Comparison of ENCODE assay signal across 7 mouse cellular contexts in genomic region chr8:109185558-109186198, GRCm38 (mm10).
A peak's percentile ranks its signal among the peaks of the same experiment; 100 is the strongest.
DNase-seq lines count a peak whose midpoint lies in the region; ATAC-seq lines count a peak whose summit lies in the region.

No protein-coding gene starts in this region.

- no peaks in the 10 kb centered on the region for H3K9me3 ChIP-seq in embryonic facial prominence, embryonic 10.5 days
- no peaks in the 10 kb centered on the region for H3K9me3 ChIP-seq in limb, embryonic 10.5 days (replicated peaks)
- H3K9me3 ChIP-seq in midbrain, embryonic 15.5 days = no peaks in the 10 kb centered on the region

- no peaks in the 10 kb centered on the region for H3K27me3 ChIP-seq in embryonic facial prominence, embryonic 10.5 days (replicated peaks; ENCODE audit: low read depth, poor library complexity, severe bottlenecking)
- no peaks in the 10 kb centered on the region for H3K27me3 ChIP-seq in limb, embryonic 10.5 days (ENCODE audit: low read depth, poor library complexity, severe bottlenecking)
- H3K27me3 ChIP-seq in midbrain, embryonic 15.5 days (replicated peaks) = no peaks in the 10 kb centered on the region

- H3K27ac ChIP-seq in embryonic facial prominence, embryonic 10.5 days (replicated peaks) = peak overlapping the region; percentile 87
- peak overlapping the region; percentile 90 for H3K27ac ChIP-seq in limb, embryonic 10.5 days
- H3K27ac ChIP-seq in midbrain, embryonic 15.5 days = peak overlapping the region; percentile 84

- peak overlapping the region; percentile 37 for H3K4me3 ChIP-seq in embryonic facial prominence, embryonic 10.5 days
- peak overlapping the region; percentile 24 for H3K4me3 ChIP-seq in limb, embryonic 10.5 days
- H3K4me3 ChIP-seq in midbrain, embryonic 15.5 days = 0 out of 2 replicates have a peak overlapping the region, but pooled peaks have one; percentile 4

- peak; percentile 78 for ATAC-seq in midbrain, embryonic 15.5 days (replicated peaks)

- DNase-seq in adrenal gland, adult 18-20 months (ENCODE audit: low spot score in 2 of 2) = peak; percentile 57 to 58
- DNase-seq in embryonic facial prominence, embryonic 10.5 days (ENCODE audit: low spot score) = peak; percentile 79
- peak; percentile 58 for DNase-seq in heart, adult 8-10 months (ENCODE audit: low spot score)
- peak; percentile 8 to 56 for DNase-seq in kidney, adult 8-10 months
- peak; percentile 78 for DNase-seq in limb, embryonic 10.5 days (ENCODE audit: low spot score)
- peak; percentile 58 for DNase-seq in telencephalon, adult 2 months (ENCODE audit: low read depth, low spot score)

- peaks cover 15% of the 10 kb centered on the region for H3K4me1 ChIP-seq in embryonic facial prominence, embryonic 10.5 days
- H3K4me1 ChIP-seq in limb, embryonic 10.5 days = peaks cover 10% of the 10 kb centered on the region
- peaks cover 40% of the 10 kb centered on the region for H3K4me1 ChIP-seq in midbrain, embryonic 15.5 days

- no peaks in the 10 kb centered on the region for H3K36me3 ChIP-seq in embryonic facial prominence, embryonic 10.5 days (replicated peaks)
- no peaks in the 10 kb centered on the region for H3K36me3 ChIP-seq in limb, embryonic 10.5 days
- no peaks in the 10 kb centered on the region for H3K36me3 ChIP-seq in midbrain, embryonic 15.5 days (replicated peaks)

- 39% methylated on average over 10 of the region's 10 CpGs for WGBS in embryonic facial prominence, embryonic 10.5 days
- 42% methylated on average over 10 of the region's 10 CpGs for WGBS in limb, embryonic 10.5 days
- 26% methylated on average over 10 of the region's 10 CpGs for WGBS in midbrain, embryonic 15.5 days

- peak overlapping the region; percentile 1; the same call in 1 of the 2 replicates for H3K9ac ChIP-seq in midbrain, embryonic 15.5 days

- peak overlapping the region; percentile 31 for H3K4me2 ChIP-seq in midbrain, embryonic 15.5 days

Comparison
In these comparisons a context has a peak if more than half of its experiments do, and no peak if none do; other contexts are left out.
1. Peak in every context shown above with its lines: DNase-seq, ATAC-seq, H3K4me3 ChIP-seq and H3K27ac ChIP-seq.